In genomic region chr4:147903601-147904000, GRCm38 (mm10) we compare ENCODE assay signal across 8 mouse cellular contexts. TPM values are rescaled to one million over a fixed set of nuclear protein-coding genes. Genes with fewer than 3 reads are reported as not detected.
DNase-seq lines count a peak whose midpoint lies in the region; ATAC-seq and TF ChIP-seq lines count a peak whose summit lies in the region.

No protein-coding gene starts in this region.

- no peaks in the 10 kb centered on the region for H3K9me3 ChIP-seq in kidney, embryonic 16.5 days (ENCODE audit: low read length)
- no peaks in the 10 kb centered on the region for H3K9me3 ChIP-seq in hindbrain, embryonic 16.5 days (ENCODE audit: control insufficient read depth, low read length)
- H3K9me3 ChIP-seq in midbrain, postnatal 0 days (ENCODE audit: low read length): no peaks in the 10 kb centered on the region

- peak overlapping the region; percentile 77 for H3K4me2 ChIP-seq in kidney, embryonic 16.5 days (replicated peaks; ENCODE audit: low read depth, low read length)
- H3K4me2 ChIP-seq in hindbrain, embryonic 16.5 days (ENCODE audit: low read length): peak overlapping the region; percentile 69
- peak overlapping the region; percentile 55 for H3K4me2 ChIP-seq in midbrain, postnatal 0 days (ENCODE audit: low read depth, low read length, poor library complexity, severe bottlenecking)

- peaks cover 12% of the 10 kb centered on the region for H3K36me3 ChIP-seq in kidney, embryonic 16.5 days (ENCODE audit: insufficient read depth, low read length)
- H3K36me3 ChIP-seq in hindbrain, embryonic 16.5 days (ENCODE audit: control insufficient read depth, insufficient read depth, low read length): peaks cover 4% of the 10 kb centered on the region
- H3K36me3 ChIP-seq in midbrain, postnatal 0 days (ENCODE audit: insufficient read depth, low read length): peaks cover 29% of the 10 kb centered on the region

- no peak for TF ChIP-seq CTCF in midbrain, postnatal 0 days (IDR thresholded peaks at IDR 0.05)

- H3K27me3 ChIP-seq in kidney, embryonic 16.5 days (ENCODE audit: insufficient read depth, low read length): no peaks in the 10 kb centered on the region
- H3K27me3 ChIP-seq in hindbrain, embryonic 16.5 days (replicated peaks; ENCODE audit: control insufficient read depth, insufficient read depth, low read length): no peaks in the 10 kb centered on the region
- no peaks in the 10 kb centered on the region for H3K27me3 ChIP-seq in midbrain, postnatal 0 days (ENCODE audit: insufficient read depth, low read length)

- H3K4me3 ChIP-seq in kidney, embryonic 16.5 days (ENCODE audit: low read length): peak overlapping the region; percentile 92
- peak overlapping the region; percentile 69 for H3K4me3 ChIP-seq in brown adipose tissue, adult 24 weeks (ENCODE audit: insufficient read depth, low read depth, low read length)
- H3K4me3 ChIP-seq in hindbrain, embryonic 16.5 days (ENCODE audit: low read length): peak overlapping the region; percentile 85
- H3K4me3 ChIP-seq in midbrain, postnatal 0 days (ENCODE audit: low read depth, low read length): peak overlapping the region; percentile 75

- no peak overlapping the region for H3K27ac ChIP-seq in kidney, embryonic 16.5 days (ENCODE audit: low read length)
- peak overlapping the region; percentile 97 for H3K27ac ChIP-seq in brown adipose tissue, adult 24 weeks (replicated peaks; ENCODE audit: low read depth, low read length)
- no peak overlapping the region for H3K27ac ChIP-seq in hindbrain, embryonic 16.5 days (ENCODE audit: low read depth, low read length)
- H3K27ac ChIP-seq in midbrain, postnatal 0 days (ENCODE audit: low read depth, low read length): no peak overlapping the region

- ATAC-seq in kidney, embryonic 16.5 days (ENCODE audit: low FRiP score, low TSS enrichment): no peak
- ATAC-seq in hindbrain, embryonic 16.5 days: no peak
- no peak for ATAC-seq in midbrain, postnatal 0 days (ENCODE audit: low FRiP score)

- H3K9ac ChIP-seq in kidney, embryonic 16.5 days (replicated peaks; ENCODE audit: low read length): peak overlapping the region; percentile 92
- peak overlapping the region; percentile 90 for H3K9ac ChIP-seq in hindbrain, embryonic 16.5 days (ENCODE audit: low read depth, low read length)
- peak overlapping the region; percentile 85 for H3K9ac ChIP-seq in midbrain, postnatal 0 days (replicated peaks; ENCODE audit: low read length, poor library complexity, severe bottlenecking)

- peaks cover 11% of the 10 kb centered on the region for H3K4me1 ChIP-seq in kidney, embryonic 16.5 days (ENCODE audit: insufficient read depth, low read length)
- peaks cover 6% of the 10 kb centered on the region for H3K4me1 ChIP-seq in brown adipose tissue, adult 24 weeks (ENCODE audit: control insufficient read depth, insufficient read depth, insufficient read length, low read length)
- peaks cover 7% of the 10 kb centered on the region for H3K4me1 ChIP-seq in hindbrain, embryonic 16.5 days (ENCODE audit: control insufficient read depth, insufficient read depth, low read depth, low read length)
- peaks cover 9% of the 10 kb centered on the region for H3K4me1 ChIP-seq in midbrain, postnatal 0 days (ENCODE audit: insufficient read depth, low read length)

- WGBS in kidney, embryonic 16.5 days: 74% methylated on average over 3 of the region's 3 CpGs
- whole genome bisulfite sequencing in hindbrain, embryonic 16.5 days: 78% methylated on average over 3 of the region's 3 CpGs
- WGBS in midbrain, postnatal 0 days: 82% methylated on average over 3 of the region's 3 CpGs

- no peak for DNase-seq in kidney, postnatal 14 days
- DNase-seq in midbrain, postnatal 0 days (ENCODE audit: low spot score): no peak
- no peak for DNase-seq in urinary bladder, postnatal 36 days (ENCODE audit: low spot score in 2 of 2)
- DNase-seq in frontal cortex, postnatal 14 days (ENCODE audit: low spot score in 2 of 2): no peak
- DNase-seq in layer of hippocampus, adult 9-11 months: no peak

RNA-seq across cellular contexts. Expression of gene Mfn2, which starts 0.9 kb away (rescaled TPM):
- 45.4 and 47.1 TPM in 2 replicates for polyA plus RNA-seq in kidney, embryonic 16.5 days (2015; fragmentation: Nextera tagmentation; extraction: Ambion mirVana)
- polyA plus RNA-seq in brown adipose tissue, adult 24 weeks (2012; ENCODE audit: insufficient read depth, insufficient read length, missing spikeins): 156 and 170 TPM in 2 replicates
- 107 and 115 TPM in 2 replicates for polyA plus RNA-seq in hindbrain, embryonic 16.5 days (2015; fragmentation: Nextera tagmentation; extraction: Ambion mirVana)
- 92.3 and 97.7 TPM in 2 replicates for total RNA-seq in midbrain, postnatal 0 days (2014; rRNA removed)
- 96.9 and 99.0 TPM in 2 replicates for polyA plus RNA-seq in midbrain, postnatal 0 days (2015; fragmentation: Nextera tagmentation; extraction: Ambion mirVana)

RNA-seq across cellular contexts. Expression of gene Plod1, which starts 33.0 kb away (rescaled TPM):
- 58.6 and 61.5 TPM in 2 replicates for polyA plus RNA-seq in kidney, embryonic 16.5 days (2015; fragmentation: Nextera tagmentation; extraction: Ambion mirVana)
- 24.8 and 28.6 TPM in 2 replicates for polyA plus RNA-seq in brown adipose tissue, adult 24 weeks (2012; ENCODE audit: insufficient read depth, insufficient read length, missing spikeins)
- 28.4 and 34.8 TPM in 2 replicates for polyA plus RNA-seq in hindbrain, embryonic 16.5 days (2015; fragmentation: Nextera tagmentation; extraction: Ambion mirVana)
- 25.1 and 26.1 TPM in 2 replicates for total RNA-seq in midbrain, postnatal 0 days (2014; rRNA removed)
- polyA plus RNA-seq in midbrain, postnatal 0 days (2015; fragmentation: Nextera tagmentation; extraction: Ambion mirVana): 20.0 and 20.2 TPM in 2 replicates

RNA-seq across cellular contexts. Expression of gene Fv1, which starts 34.8 kb away (rescaled TPM):
- polyA plus RNA-seq in kidney, embryonic 16.5 days (2015; fragmentation: Nextera tagmentation; extraction: Ambion mirVana): 12.9 and 13.1 TPM in 2 replicates
- 3.3 and 5.8 TPM in 2 replicates for polyA plus RNA-seq in brown adipose tissue, adult 24 weeks (2012; ENCODE audit: insufficient read depth, insufficient read length, missing spikeins)
- polyA plus RNA-seq in hindbrain, embryonic 16.5 days (2015; fragmentation: Nextera tagmentation; extraction: Ambion mirVana): 8.4 and 11.5 TPM in 2 replicates
- 5.0 and 5.1 TPM in 2 replicates for total RNA-seq in midbrain, postnatal 0 days (2014; rRNA removed)
- polyA plus RNA-seq in midbrain, postnatal 0 days (2015; fragmentation: Nextera tagmentation; extraction: Ambion mirVana): 3.1 and 3.4 TPM in 2 replicates

RNA-seq across cellular contexts. Expression of gene Miip, which starts 35.0 kb away (rescaled TPM):
- 55.3 and 55.4 TPM in 2 replicates for polyA plus RNA-seq in kidney, embryonic 16.5 days (2015; fragmentation: Nextera tagmentation; extraction: Ambion mirVana)
- polyA plus RNA-seq in brown adipose tissue, adult 24 weeks (2012; ENCODE audit: insufficient read depth, insufficient read length, missing spikeins): 4.0 and 10.3 TPM in 2 replicates
- polyA plus RNA-seq in hindbrain, embryonic 16.5 days (2015; fragmentation: Nextera tagmentation; extraction: Ambion mirVana): 37.6 and 38.7 TPM in 2 replicates
- 24.1 and 36.5 TPM in 2 replicates for total RNA-seq in midbrain, postnatal 0 days (2014; rRNA removed)
- polyA plus RNA-seq in midbrain, postnatal 0 days (2015; fragmentation: Nextera tagmentation; extraction: Ambion mirVana): 29.2 and 37.3 TPM in 2 replicates

RNA-seq across cellular contexts. Expression of gene 2510039O18Rik, which starts 37.1 kb away (rescaled TPM):
- 10.4 and 13.9 TPM in 2 replicates for polyA plus RNA-seq in kidney, embryonic 16.5 days (2015; fragmentation: Nextera tagmentation; extraction: Ambion mirVana)
- polyA plus RNA-seq in brown adipose tissue, adult 24 weeks (2012; ENCODE audit: insufficient read depth, insufficient read length, missing spikeins): 18.7 and 19.7 TPM in 2 replicates
- polyA plus RNA-seq in hindbrain, embryonic 16.5 days (2015; fragmentation: Nextera tagmentation; extraction: Ambion mirVana): 8.0 and 10.6 TPM in 2 replicates
- total RNA-seq in midbrain, postnatal 0 days (2014; rRNA removed): 56.8 and 68.3 TPM in 2 replicates
- 10.6 and 12.3 TPM in 2 replicates for polyA plus RNA-seq in midbrain, postnatal 0 days (2015; fragmentation: Nextera tagmentation; extraction: Ambion mirVana)
